Mouse (Mus musculus) fibroblast of lung, adult 2 months (primary cell): ENCODE results near the gene Abtb1.
A peak's percentile ranks its signal among the peaks of the same experiment; 100 is the strongest.

Source experiments
- DNase-seq: peaks from one replicate; pipeline ENCODE4 v3.0.0-alpha.2; 2011; ENCODE audit warnings: low read depth

Abtb1 gene

DNA sequence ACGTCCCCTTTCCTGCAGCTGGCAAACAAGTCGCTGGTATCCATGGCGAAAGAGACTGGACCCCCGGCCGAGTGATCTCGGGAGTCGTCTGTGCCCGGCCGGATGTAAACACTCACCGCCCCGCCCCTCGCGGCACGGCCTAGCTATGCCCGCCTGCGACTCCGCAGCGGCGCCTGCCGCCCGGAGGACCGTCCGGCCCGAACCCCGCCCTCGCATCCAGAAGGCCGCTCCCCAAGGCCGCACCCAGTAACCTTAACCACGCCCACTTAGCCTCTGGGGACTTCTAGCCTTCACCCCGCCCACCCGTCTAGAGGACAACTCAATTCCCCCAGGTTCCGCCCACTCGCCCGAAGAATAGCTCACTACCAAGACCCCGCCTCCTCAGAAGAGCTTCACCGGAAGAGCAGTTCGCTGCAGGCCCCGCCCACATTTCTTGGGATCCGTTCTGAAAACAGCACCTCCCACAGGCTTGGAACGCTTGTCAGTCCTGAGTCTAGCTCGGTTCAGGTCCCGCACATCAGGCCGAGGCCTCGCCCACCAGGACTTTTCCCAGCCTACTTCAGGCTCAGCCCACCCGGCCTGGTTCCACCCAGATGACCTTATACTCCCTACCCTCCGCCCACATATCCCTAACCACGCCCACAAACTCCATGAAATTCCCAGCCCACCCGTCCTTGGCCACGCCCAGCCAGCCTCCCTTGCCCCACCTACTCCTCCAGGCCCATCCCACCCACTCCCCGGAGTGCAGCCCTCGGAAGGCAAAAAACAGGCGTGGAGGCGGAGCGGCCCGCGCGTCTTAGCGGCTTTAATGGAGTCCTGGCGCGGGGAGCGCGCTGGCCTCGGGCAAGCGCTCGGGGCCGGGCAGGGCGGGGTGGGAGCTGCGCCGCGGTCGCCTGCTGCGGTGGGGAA is at the start of gene Abtb1:
TSS of gene Abtb1 (minus strand) at position 204 of the 909 bp plus-strand sequence.
- DNase-seq: peak; percentile 100

DNA sequence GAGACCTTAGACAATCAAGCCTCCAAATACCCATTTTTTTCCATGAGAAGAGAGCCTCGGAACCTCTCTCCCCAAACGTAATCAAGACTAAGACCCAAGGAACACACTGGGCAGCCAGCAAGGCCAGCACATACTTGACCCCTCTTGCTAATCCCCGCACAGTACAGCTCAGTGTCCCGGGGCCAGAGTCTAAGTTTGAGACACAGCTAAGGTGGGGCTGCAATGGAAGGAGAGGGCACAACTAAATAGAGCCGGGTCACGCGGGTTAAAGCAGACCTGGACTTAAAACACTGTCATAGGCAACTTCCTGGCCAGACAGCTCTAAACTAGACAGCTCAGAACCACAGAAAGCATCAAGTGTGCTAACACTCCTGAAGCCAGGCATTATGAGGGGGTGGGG is 49.0 kb upstream of the Abtb1 start:
- no peak for DNase-seq

DNA sequence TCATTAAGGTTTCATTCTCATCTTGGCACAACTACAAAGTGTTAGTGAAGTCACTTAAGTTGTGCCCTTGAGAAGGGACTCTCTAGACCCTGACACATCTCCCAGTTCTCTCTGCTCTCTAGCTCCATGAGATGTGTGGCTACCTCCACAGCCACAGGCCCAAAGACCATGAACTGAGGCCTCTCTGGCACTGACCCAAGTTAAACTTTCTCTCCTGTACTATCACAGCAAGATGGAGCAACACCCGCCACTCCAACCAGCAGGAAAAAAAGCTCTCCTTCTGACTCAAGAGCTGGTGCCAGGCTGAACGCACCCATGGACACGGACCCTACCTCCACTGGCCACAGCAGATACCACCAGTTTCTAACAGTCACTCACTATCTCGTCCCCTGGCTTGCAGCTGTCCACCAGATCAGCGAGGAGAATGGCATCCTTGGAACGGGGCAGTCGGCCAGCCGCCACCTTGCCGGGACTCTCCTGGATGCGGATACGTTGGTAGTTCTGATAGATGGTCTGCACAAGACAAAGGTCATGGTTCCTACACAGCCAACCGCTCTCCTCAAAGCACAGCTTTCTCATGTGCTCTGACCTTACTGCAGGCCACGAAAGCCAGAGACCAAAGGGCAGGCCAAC is 47.7 kb upstream of the Abtb1 start:
- DNase-seq: no peak

DNA sequence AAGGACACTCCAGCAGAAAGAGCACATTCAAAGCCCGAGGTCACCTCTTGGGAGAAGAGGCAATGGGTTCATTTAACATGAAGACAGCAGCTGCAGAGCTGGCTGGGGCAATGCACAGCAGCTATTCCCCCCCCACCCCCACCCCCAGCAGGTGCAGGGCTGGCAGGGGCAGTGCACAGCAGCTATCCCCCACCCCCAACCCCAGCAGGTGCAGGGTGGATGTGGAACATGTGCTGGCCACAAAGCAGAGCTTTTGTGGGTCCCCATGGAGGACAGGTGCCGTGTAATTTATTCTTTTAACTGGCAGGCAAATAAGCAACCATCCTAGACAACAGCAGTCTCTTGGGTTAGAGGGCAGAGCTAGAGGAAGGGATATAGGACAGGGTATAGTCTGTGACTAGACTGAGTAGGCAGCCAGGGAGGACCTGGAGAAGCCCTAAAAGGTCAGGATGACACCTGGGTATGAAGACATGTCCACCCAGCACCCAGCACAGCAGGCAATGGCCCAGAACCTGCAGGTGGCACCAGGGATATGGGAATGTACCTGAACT is 44.7 kb upstream of the Abtb1 start:
- DNase-seq: no peak

GRCm38 (mm10) chr6:88885644-88886416 is 44.0 kb upstream of the Abtb1 start:
- DNase-seq: no peak

DNA sequence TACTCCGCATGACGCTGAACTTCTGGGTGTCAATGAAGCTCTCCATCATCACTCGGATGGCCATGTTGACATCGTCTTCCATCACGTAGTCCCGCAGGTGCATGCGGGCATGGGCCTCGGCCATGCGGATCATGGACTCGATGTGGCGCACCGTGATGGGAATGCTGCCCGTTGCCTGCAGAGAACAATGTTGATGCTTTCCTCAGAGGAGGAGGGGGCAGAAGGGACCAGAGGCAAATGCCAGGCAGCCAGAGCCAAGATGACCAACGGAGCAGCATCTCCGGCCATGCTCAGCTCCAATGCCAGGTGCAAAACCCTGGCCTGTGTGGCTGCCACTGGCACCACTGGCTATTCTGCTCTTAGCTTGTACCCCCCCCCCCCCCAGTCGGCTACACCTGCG is 42.9 kb upstream of the Abtb1 start:
- DNase-seq: no peak

DNA sequence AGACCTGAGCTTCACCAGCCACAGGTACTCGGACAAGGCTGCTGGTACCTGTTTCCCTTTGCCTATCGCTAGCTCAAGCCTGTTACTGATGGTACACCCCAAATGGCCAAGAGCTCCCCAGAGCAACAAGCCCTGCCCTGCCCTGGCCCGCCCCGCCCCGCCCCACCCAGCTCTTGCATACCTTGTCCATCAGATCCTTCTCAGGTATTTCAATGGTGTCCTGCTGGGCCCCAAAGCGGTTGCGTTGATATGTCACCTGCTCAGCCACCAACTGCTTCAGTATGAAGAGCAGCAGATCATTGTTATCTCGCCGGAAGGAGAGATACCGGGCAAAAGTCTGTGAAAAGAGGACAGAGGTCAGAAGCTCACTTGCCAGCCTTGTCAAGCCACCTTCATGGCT is 42.4 kb upstream of the Abtb1 start:
- no peak for DNase-seq

DNA sequence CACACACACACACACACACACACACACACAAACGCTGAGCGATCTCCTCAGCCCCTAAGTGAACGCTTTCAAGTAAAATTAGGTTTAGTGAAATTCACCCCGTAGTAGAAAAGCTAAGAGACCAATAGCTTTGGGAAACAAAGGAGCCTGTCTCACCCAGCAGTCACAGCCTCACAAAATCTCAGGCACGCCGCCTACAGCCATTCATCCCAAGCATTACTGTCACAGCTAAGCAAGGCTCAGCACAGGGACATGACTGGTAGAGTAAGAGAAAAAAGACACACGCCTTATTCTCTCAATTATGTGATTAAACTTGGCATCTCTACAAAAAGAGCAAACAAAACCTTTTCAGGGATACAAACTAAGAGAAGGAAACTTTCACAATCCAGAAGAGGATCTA is 39.5 kb upstream of the Abtb1 start:
- DNase-seq: no peak

GRCm38 (mm10) chr6:88879471-88879870 is 37.7 kb upstream of the Abtb1 start:
- DNase-seq: no peak

DNA sequence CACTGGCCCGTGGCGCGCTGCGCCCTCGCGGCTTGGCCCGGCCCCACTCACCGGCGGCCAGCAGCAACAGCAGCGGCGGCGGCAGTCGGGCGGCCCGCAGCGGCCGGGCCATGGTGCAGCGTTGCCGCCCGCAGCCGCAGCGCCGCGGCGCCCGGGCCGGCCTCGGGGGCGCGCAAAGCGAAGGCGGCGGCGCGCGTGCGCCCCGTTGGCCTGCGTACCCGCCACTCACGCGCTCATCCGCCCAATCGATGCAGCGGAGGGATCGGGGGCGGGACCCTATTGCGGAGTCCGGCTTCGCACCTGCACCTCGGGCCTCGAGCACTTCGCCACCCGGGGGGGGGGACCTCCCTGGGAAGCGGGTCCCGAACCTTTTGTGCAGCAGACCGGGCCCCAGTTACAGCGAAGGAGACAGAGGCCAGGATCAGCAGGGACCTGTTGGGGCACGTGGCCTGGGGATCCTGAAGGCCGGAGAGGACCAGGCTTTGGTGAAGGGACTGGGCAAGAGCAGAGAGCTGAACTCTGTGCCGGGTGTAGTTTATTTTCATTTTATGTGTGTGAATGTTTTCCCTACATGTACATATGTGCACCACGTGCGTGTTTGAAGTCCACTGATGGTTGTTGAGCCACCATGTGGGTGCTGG is 33.2 kb upstream of the Abtb1 start, which contains the start of gene Podxl2:
TSS of gene Podxl2 (minus strand) at position 177 of the 641 bp plus-strand sequence.
- no peak for DNase-seq

GRCm38 (mm10) chr6:88873965-88874867 is 32.4 kb upstream of the Abtb1 start:
- no peak for DNase-seq

DNA sequence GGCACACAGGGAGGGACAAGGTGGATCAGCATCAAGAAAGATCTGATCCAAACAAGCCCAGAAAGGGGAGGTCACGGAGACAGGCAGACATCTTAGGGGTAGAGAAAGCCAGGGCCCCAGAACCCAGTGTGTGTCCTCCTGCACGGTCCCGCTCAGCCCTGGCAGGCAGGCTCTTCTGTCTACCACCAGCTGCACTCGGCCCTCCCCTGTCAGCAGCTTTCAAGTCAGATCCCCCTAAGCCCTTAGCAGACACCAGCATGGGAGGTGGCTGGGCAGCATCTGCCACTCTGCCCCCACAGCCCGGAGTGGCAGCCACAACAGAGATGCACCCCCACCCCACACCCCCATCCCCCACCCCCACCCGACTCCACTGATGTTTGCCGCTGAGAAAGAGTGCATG is 31.0 kb upstream of the Abtb1 start:
- no peak for DNase-seq

GRCm38 (mm10) chr6:88871546-88871945 is 29.8 kb upstream of the Abtb1 start:
- DNase-seq: no peak

DNA sequence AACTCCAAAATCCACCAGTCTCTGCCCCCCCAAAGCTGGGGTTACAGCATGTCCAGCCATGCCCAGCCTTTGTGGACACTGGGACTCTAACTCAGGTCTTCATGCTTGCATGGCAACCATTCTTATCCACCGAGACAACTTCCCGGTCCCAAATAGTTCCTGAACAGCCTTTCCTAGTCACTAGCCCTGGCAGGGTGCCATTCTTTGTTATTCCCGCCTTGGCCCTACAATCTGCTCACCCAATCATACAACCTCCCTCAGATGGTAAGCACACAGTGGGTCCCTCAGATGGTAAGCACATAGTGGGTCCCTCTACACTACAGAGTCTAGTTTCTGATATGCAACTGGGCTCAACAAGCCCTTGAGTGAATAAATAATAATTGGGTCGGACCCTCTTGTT is 28.8 kb upstream of the Abtb1 start:
- DNase-seq: no peak

GRCm38 (mm10) chr6:88869459-88869858 is 27.7 kb upstream of the Abtb1 start:
- DNase-seq: peak; percentile 65

- DNase-seq: no peak
These were observed 23.9 kb upstream of the Abtb1 start for GRCm38 (mm10) chr6:88865704-88866103.

GRCm38 (mm10) chr6:88860914-88861313 is 19.1 kb upstream of the Abtb1 start:
- DNase-seq: peak; percentile 51

- DNase-seq: no peak
These were observed 16.6 kb upstream of the Abtb1 start for GRCm38 (mm10) chr6:88858341-88858740.

DNA sequence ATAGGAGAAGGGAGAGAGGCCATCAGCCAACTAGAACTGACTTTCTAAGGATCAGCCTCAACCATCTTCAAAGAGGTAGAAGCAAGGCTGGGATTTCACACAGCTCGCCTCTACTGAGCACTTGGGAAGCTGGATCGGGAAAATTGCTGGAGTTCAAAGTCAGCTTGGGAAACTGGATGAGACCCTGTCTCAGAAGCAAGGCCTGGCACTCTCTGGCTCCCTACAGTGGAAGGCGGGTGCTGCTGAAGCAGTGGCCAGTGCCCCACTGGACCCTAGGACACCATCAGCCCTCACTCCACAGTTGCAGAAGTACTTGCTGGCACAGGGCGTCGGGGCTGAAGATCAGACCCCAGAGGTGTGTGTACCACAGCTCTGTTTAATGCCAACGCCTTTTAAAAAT is 16.0 kb upstream of the Abtb1 start:
- DNase-seq: no peak

DNA sequence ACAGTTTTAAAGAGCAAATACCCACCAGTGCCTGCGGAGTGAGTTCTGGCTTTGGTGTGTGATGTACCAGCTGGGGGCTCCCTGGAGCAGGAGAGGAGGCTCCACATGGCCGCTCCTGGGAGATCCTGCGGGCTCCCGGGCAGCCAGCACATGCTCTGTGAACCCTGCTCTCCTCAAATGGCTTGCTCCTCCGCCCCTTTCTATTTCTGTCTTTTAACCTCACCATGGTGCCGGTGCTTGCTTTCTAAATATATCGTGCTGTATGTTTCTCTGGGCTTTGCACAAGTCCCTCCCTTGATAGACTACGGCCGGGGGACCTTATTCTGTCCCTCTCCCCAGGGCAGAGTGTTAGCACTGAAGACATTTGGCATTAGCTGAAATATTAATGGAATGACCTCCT is 15.5 kb upstream of the Abtb1 start:
- DNase-seq: no peak

DNA sequence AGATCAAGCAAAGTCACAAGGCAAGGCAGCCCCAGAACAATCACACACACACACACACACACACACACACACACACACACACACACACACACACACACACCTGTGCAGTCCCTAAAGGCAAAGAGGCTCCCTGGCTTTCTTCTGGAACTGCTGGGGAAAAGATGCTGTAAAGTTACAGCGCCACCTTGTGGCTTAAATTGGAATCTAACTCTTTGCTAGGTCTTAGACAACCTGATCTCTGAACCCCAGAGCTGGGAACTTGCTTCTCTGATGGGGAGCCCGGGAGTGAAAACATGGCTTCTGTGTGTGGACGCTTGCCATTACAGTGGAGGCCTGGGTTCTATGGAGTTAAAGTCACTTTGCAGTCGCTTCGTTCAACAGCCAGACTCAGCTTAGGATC is 13.9 kb upstream of the Abtb1 start:
- no peak for DNase-seq
